Mouse (Mus musculus) CH12.LX (cell line): ENCODE results near the gene Syt2. TPM values are rescaled to one million over a fixed set of nuclear protein-coding genes. Genes with fewer than 3 reads are reported as not detected.

ENCODE experiments used
- DNase-seq: peaks from one replicate; pipeline ENCODE4 v3.0.0-alpha.2; 2013; ENCODE audit errors: extremely low read depth
- H3K27ac ChIP-seq: 2 replicates; pipeline ENCODE4 v1.5.1; 2012; ENCODE audit warnings: low read depth, mild to moderate bottlenecking, control low read depth, moderate library complexity; ENCODE audit not compliant: insufficient read depth
- H3K27me3 ChIP-seq: replicated peaks from 2 replicates; pipeline ENCODE3; 2012; ENCODE audit warnings: inconsistent platforms
- H3K36me3 ChIP-seq, 2 experiments: replicated peaks in 1 of 2; 2 replicates each; pipeline versions ENCODE3 to v1.6.1; 2012; ENCODE audit warnings: inconsistent platforms in 1 of 2, low read length in 1 of 2, mild to moderate bottlenecking in 1 of 2, mixed read lengths in 1 of 2, moderate library complexity in 1 of 2; ENCODE audit not compliant: control insufficient read depth in 1 of 2, insufficient read depth in 1 of 2
- H3K4me1 ChIP-seq, 2 experiments: 2 replicates each; pipeline ENCODE4 v1.6.1; 2012; ENCODE audit warnings: inconsistent platforms in 1 of 2, moderate library complexity in 1 of 2; ENCODE audit not compliant: insufficient read depth in 2 of 2, control insufficient read depth in 1 of 2
- H3K4me2 ChIP-seq: 2 replicates; pipeline ENCODE4 v1.6.1; 2012; ENCODE audit warnings: low read depth, mild to moderate bottlenecking, control low read depth; ENCODE audit not compliant: poor library complexity, insufficient read depth, severe bottlenecking
- H3K4me3 ChIP-seq, 3 experiments: fragments of 150-350 bp in 1 of 3; sonication (generic) in 1 of 3; replicated peaks in 1 of 3; 2 replicates each; pipeline versions ENCODE3 to v1.5.1; 2011 to 2012; ENCODE audit warnings: low read depth in 2 of 3, low read length in 2 of 3, mild to moderate bottlenecking in 2 of 3, moderate library complexity in 2 of 3, control low read depth in 1 of 3, improper control_type of control experiment in 1 of 3, inconsistent platforms in 1 of 3, mixed read lengths in 1 of 3; ENCODE audit not compliant: poor library complexity in 1 of 3
- H3K79me2 ChIP-seq: replicated peaks from 2 replicates; pipeline ENCODE4 v1.6.1; 2012; ENCODE audit warnings: mild to moderate bottlenecking, moderate library complexity; ENCODE audit not compliant: control insufficient read depth, poor library complexity, insufficient read depth, severe bottlenecking; ENCODE audit errors: extremely low read depth
- H3K9ac ChIP-seq: 2 replicates; pipeline ENCODE4 v1.6.1; 2012; ENCODE audit warnings: low read depth, mild to moderate bottlenecking, control low read depth, moderate library complexity; ENCODE audit not compliant: insufficient read depth
- H3K9me3 ChIP-seq: replicated peaks from 2 replicates; pipeline ENCODE3; 2012; ENCODE audit warnings: low read length, inconsistent platforms, mixed read lengths
- EP300 ChIP-seq: IDR thresholded peaks from 2 replicates; pipeline ENCODE4 v1.6.1; 2011; ENCODE audit warnings: low read length, improper control_type of control experiment
- JUN ChIP-seq: IDR thresholded peaks from 2 replicates; pipeline ENCODE4 v1.6.1; 2011; ENCODE audit warnings: low read depth, mild to moderate bottlenecking, low read length, improper control_type of control experiment, moderate library complexity; ENCODE audit not compliant: insufficient read depth
- JUND ChIP-seq: conservative IDR thresholded peaks from 2 replicates; pipeline ENCODE4 v1.6.1; 2011; ENCODE audit warnings: low read depth, low read length, improper control_type of control experiment
- MAFK ChIP-seq: IDR thresholded peaks from 2 replicates; pipeline ENCODE4 v1.6.1; 2011; ENCODE audit warnings: low read length, improper control_type of control experiment; ENCODE audit not compliant: insufficient replicate concordance
- MXI1 ChIP-seq: IDR thresholded peaks from 2 replicates; pipeline ENCODE4 v1.6.1; 2011; ENCODE audit warnings: mild to moderate bottlenecking, low read depth, low read length, improper control_type of control experiment
- NELFE ChIP-seq: IDR thresholded peaks from 2 replicates; pipeline ENCODE4 v1.6.1; 2011; ENCODE audit warnings: low read depth, low read length, improper control_type of control experiment
- NRF1 ChIP-seq: IDR thresholded peaks from 2 replicates; pipeline ENCODE4 v1.6.1; 2014; ENCODE audit warnings: low read depth, mild to moderate bottlenecking, inconsistent platforms, low read length, improper control_type of control experiment, moderate library complexity
- POLR2AphosphoS2 ChIP-seq: IDR thresholded peaks from 2 replicates; pipeline ENCODE4 v1.6.1; 2011; ENCODE audit warnings: low read depth, low read length, improper control_type of control experiment
- RAD21 ChIP-seq: IDR thresholded peaks from 2 replicates; pipeline ENCODE4 v1.6.1; 2011; ENCODE audit warnings: low read depth, mild to moderate bottlenecking, low read length, improper control_type of control experiment, moderate library complexity
- RCOR1 ChIP-seq: conservative IDR thresholded peaks from 2 replicates; pipeline ENCODE4 v1.6.1; 2012; ENCODE audit warnings: low read depth, mild to moderate bottlenecking, inconsistent platforms, low read length, improper control_type of control experiment
- SIN3A ChIP-seq: IDR thresholded peaks from 2 replicates; pipeline ENCODE4 v1.6.1; 2012; ENCODE audit warnings: low read length, improper control_type of control experiment, inconsistent platforms
- SMC3 ChIP-seq: IDR thresholded peaks from 2 replicates; pipeline ENCODE4 v1.6.1; 2011; ENCODE audit warnings: low read depth, low read length, improper control_type of control experiment
- TBP ChIP-seq: conservative IDR thresholded peaks from 2 replicates; pipeline ENCODE4 v1.6.1; 2011; ENCODE audit warnings: low read depth, low read length, improper control_type of control experiment
- TCF12 ChIP-seq: IDR thresholded peaks from 2 replicates; pipeline ENCODE4 v1.6.1; 2014; ENCODE audit warnings: low read depth, mild to moderate bottlenecking, inconsistent platforms, low read length, improper control_type of control experiment
- USF1 ChIP-seq: IDR thresholded peaks from 2 replicates; pipeline ENCODE4 v1.6.1; 2014; ENCODE audit warnings: low read depth, mild to moderate bottlenecking, inconsistent platforms, low read length, improper control_type of control experiment
- ZMIZ1 ChIP-seq: IDR thresholded peaks from 2 replicates; pipeline ENCODE4 v1.6.1; 2012; ENCODE audit warnings: low read depth, mild to moderate bottlenecking, inconsistent platforms, low read length, improper control_type of control experiment
- ZNF384 ChIP-seq: IDR thresholded peaks from 2 replicates; pipeline ENCODE4 v1.6.1; 2012; ENCODE audit warnings: low read depth, low read length, improper control_type of control experiment, inconsistent platforms
- dilution Hi-C: fragments of 300-500 bp; cut with MboI; formaldehyde crosslinking; loops from 2 replicates; pipeline ENCODE4 v1.14.3; 2020; ENCODE audit warnings: low sequenced_read_pairs; ENCODE audit not compliant: extremely low pct_unique_long_range_greater_than_20kb, extremely low pct_ligation_motif_present
- in situ Hi-C: fragments of 300-500 bp; cut with MboI; formaldehyde crosslinking; loops from 3 replicates; pipeline ENCODE4 v1.14.3; 2019; ENCODE audit warnings: low sequenced_read_pairs, low pct_ligation_motif_present, low pct_unique_long_range_greater_than_20kb, mixed read lengths
- polyA plus RNA-seq: library from polyadenylated mRNA; unstranded; fragments of >175 nt; gene quantifications from 2 replicates; pipeline ENCODE4 v1.2.1, GENCODE M21; 2012; ENCODE audit warnings: low read depth; ENCODE audit not compliant: insufficient read length
- total RNA-seq, 2 experiments: library from RNA; depleted of rRNA; stranded (reverse); fragments of 300-350 nt in 1 of 2; fragments of >200 nt in 1 of 2; gene quantifications; 2 replicates each; pipeline ENCODE4 v1.2.3; 2012 to 2014

The Syt2 gene
- total and polyA plus RNA-seq, 3 experiments: not detected

DNA sequence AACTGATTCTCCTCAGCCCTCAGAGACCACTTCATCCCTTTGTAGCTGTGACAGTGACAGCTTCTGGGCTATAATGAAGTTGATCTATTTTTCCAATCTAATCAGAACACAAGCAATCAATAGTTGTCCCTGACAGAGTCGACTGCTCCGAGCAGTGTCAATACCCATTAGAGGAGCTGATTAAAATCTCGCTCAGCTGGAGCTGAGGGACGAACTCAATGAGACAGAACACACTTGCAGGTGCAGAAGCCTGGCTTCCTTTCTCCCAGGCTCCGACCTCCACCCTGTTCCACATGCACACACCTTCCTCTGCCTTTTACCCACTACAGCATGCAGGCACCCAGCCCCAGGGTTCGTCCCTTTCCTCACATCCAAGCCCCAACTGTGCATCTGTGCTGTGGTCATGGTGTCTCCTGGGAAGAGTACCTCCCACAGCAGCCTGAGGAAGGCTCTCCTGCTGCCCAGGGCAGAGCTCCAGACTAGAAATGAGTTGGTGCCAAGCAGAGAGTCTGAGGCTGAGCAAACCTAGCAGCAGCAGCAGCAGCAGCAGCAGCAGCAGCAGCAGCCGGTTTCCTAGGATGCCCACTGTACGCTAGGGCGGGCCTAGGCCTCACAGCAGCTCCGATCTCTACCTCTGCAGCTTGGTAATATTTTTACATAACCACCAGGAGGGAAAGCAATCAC lies 109.9 kb downstream of the Syt2 start:
- H3K36me3 ChIP-seq: no peaks in the 10 kb centered on the region
- H3K27ac ChIP-seq: no peak overlapping the region
- TF ChIP-seq TBP (no peak), RAD21 (no peak), EP300 (no peak), MXI1 (no peak), MAFK (no peak), USF1 (no peak), SMC3 (no peak), JUND (no peak), TCF12 (no peak), ZMIZ1 (no peak), POLR2AphosphoS2 (no peak), ZNF384 (no peak), JUN (no peak), RCOR1 (no peak), NELFE (no peak), NRF1 (no peak), SIN3A (no peak)
- dilution Hi-C loops: no loop called here
- H3K9me3 ChIP-seq: no peaks in the 10 kb centered on the region
- H3K4me3 ChIP-seq: no peak overlapping the region
- in situ Hi-C loops: no loop called here
- DNase-seq: no peak
- H3K4me1 ChIP-seq: peaks cover 0 to 7% of the 10 kb centered on the region in 2 experiments; a peak in 2 of 4 replicates
- no peak overlapping the region for H3K9ac ChIP-seq
- H3K79me2 ChIP-seq: no peaks in the 10 kb centered on the region
- H3K4me2 ChIP-seq: no peak overlapping the region
- peaks cover 17% of the 10 kb centered on the region for H3K27me3 ChIP-seq

DNA sequence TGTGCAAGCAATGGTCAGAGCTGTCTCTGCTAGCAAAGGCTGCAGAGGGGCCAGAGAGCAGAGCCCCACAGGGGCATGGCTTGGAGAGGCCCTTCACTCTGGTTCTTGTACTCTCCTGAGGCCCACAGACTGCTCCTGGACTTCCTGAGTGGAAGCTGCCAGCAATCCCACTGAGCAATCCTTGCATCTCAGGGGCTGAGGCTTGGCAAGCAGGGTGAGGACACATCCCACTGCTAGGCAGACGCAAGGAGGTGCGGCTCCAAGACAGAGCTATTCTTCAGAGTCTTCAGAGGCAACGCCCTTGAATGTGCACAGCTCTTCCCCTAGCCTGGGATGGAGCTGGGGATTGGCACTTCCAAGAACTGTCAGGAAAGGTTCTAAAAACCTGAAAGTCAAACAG lies 110.8 kb downstream of the Syt2 start:
- no peak for DNase-seq
- Histone ChIP-seq H3K79me2 (no peaks in the 10 kb centered on the region), H3K4me1 (peaks cover 0 to 7% of the 10 kb centered on the region in 2 experiments; a peak in 2 of 4 replicates), H3K4me3 (no peak overlapping the region), H3K27ac (no peak overlapping the region), H3K36me3 (no peaks in the 10 kb centered on the region), H3K9ac (no peak overlapping the region), H3K9me3 (no peaks in the 10 kb centered on the region), H3K4me2 (no peak overlapping the region), H3K27me3 (peaks cover 8% of the 10 kb centered on the region)
- no peak for TF ChIP-seq MXI1
- TF ChIP-seq JUND: no peak
- dilution Hi-C loops (no loop called here), in situ Hi-C loops (no loop called here)
